Mouse (Mus musculus) C2C12 (cell line): ENCODE data around the gene Rpp25.

ENCODE experiments used
- CTCF ChIP-seq: IDR thresholded peaks from one replicate; pipeline ENCODE4 v1.5.1; 2011; ENCODE audit not compliant: control insufficient read depth, insufficient read depth, insufficient read length
- FOSL1 ChIP-seq: IDR thresholded peaks from one replicate; pipeline ENCODE4 v1.8.0; 2011; ENCODE audit warnings: mild to moderate bottlenecking, low read length; ENCODE audit not compliant: poor library complexity, insufficient read depth, severe bottlenecking
- MAX ChIP-seq: IDR thresholded peaks from one replicate; pipeline ENCODE4 v1.6.1; 2011; ENCODE audit warnings: mild to moderate bottlenecking, control low read depth
- USF1 ChIP-seq: IDR thresholded peaks from one replicate; pipeline ENCODE4 v1.6.1; 2011; ENCODE audit warnings: low read depth, mild to moderate bottlenecking, control low read depth, moderate library complexity

- no peak for TF ChIP-seq CTCF
- TF ChIP-seq FOSL1 = no peak
- TF ChIP-seq USF1 = no peak
- no peak for TF ChIP-seq MAX
Observed at GRCm38 (mm10) chr9:57539550-57539949, 35.7 kb downstream of the Rpp25 start.
